Mouse (Mus musculus) erythroblast, embryonic 14.5 days (primary cell): ENCODE measurements at regions not wholly inside any gene's neighbourhood (a gene's known extent, or its start where the extent isn't known, plus 50 kb on each side); places are given as distances from the start of the nearest gene placed in this dataset.

Experiments used
- GATA1 ChIP-seq: IDR thresholded peaks from 2 replicates; pipeline ENCODE4 v1.6.1; 2012; ENCODE audit warnings: low read length, inconsistent platforms, mixed read lengths
- TAL1 ChIP-seq: IDR thresholded peaks from 3 replicates; pipeline ENCODE4 v1.6.1; 2012; ENCODE audit warnings: low read length, inconsistent platforms, mixed read lengths

- no peak for TF ChIP-seq GATA1
- no peak for TF ChIP-seq TAL1
These were observed 247.8 kb downstream of the 1500009L16Rik start for GRCm38 (mm10) chr10:83970501-83970900.
